Mouse (Mus musculus): Measurements from ENCODE around the gene Gm28305.

- TF ChIP-seq CHD2 (IDR thresholded peaks at IDR 0.05; ENCODE audit: low read length) (no peak), POLR2A (IDR thresholded peaks at IDR 0.05; ENCODE audit: low read depth, low read length) (no peak), IRF4 (IDR thresholded peaks at IDR 0.05; ENCODE audit: low read depth, low read length) (no peak), CHD1 (IDR thresholded peaks at IDR 0.05; ENCODE audit: low read depth, low read length) (no peak), MAX (IDR thresholded peaks at IDR 0.05; ENCODE audit: low read length) (no peak), MAFK (IDR thresholded peaks at IDR 0.05; ENCODE audit: insufficient replicate concordance, low read length) (no peak), ZMIZ1 (IDR thresholded peaks at IDR 0.05; ENCODE audit: low read depth, low read length) (no peak)
Observed at GRCm38 (mm10) chr9:104070241-104070640, 29.8 kb downstream of the Gm28305 start.
